Mouse (Mus musculus) small intestine, adult 2 months (tissue): ENCODE measurements at regions not wholly inside any gene's neighbourhood (a gene's known extent, or its start where the extent isn't known, plus 50 kb on each side); places are given as distances from the start of the nearest gene placed in this dataset.

ENCODE experiments used
- CTCF ChIP-seq: fragments of 200-500 bp; IDR thresholded peaks from 2 replicates; pipeline ENCODE4 v1.5.1; 2012; ENCODE audit warnings: low read depth, mild to moderate bottlenecking, control low read depth, inconsistent platforms, low read length, moderate library complexity, mixed read lengths; ENCODE audit not compliant: insufficient replicate concordance, insufficient read length; ENCODE audit errors: extremely low read depth
- POLR2A ChIP-seq: fragments of 200-500 bp; IDR thresholded peaks from 2 replicates; pipeline ENCODE4 v1.6.1; 2012; ENCODE audit warnings: low read depth, mild to moderate bottlenecking, control low read depth, inconsistent platforms, low read length, moderate library complexity

GRCm38 (mm10) chr2:45713997-45714396 is 596.8 kb upstream of the Zeb2 start:
- TF ChIP-seq CTCF = no peak
- no peak for TF ChIP-seq POLR2A
